Mouse (Mus musculus) embryonic facial prominence, embryonic 13.5 days (tissue): Measurements from ENCODE around the gene Ctla4. TPM values are rescaled to one million over a fixed set of nuclear protein-coding genes. Genes with fewer than 3 reads are reported as not detected.

Experiments
- ATAC-seq: fragments of 200-750 bp; cut with Nextera tagmentation; 2 replicates; pipeline ENCODE4 v1.8.0; 2017; ENCODE audit warnings: low read depth; ENCODE audit not compliant: insufficient number of reproducible peaks, insufficient read depth, low FRiP score, low TSS enrichment
- H3K27ac ChIP-seq: fragments of 300-500 bp; sonication (generic); 2 replicates; pipeline ENCODE4 v1.5.1; 2015; ENCODE audit warnings: moderate library complexity, mild to moderate bottlenecking, inconsistent platforms
- H3K27me3 ChIP-seq: fragments of 300-500 bp; sonication (generic); 2 replicates; pipeline ENCODE4 v1.6.1; 2015; ENCODE audit warnings: mild to moderate bottlenecking, inconsistent platforms
- H3K36me3 ChIP-seq: fragments of 300-500 bp; sonication (generic); 2 replicates; pipeline ENCODE4 v1.6.1; 2015; ENCODE audit warnings: mild to moderate bottlenecking, inconsistent platforms
- H3K4me1 ChIP-seq: fragments of 300-500 bp; sonication (generic); 2 replicates; pipeline ENCODE4 v1.6.1; 2015; ENCODE audit warnings: inconsistent platforms
- H3K4me2 ChIP-seq: fragments of 300-500 bp; sonication (generic); 2 replicates; pipeline ENCODE4 v1.6.1; 2015; ENCODE audit warnings: moderate library complexity, mild to moderate bottlenecking, inconsistent platforms
- H3K4me3 ChIP-seq: fragments of 300-500 bp; sonication (generic); 2 replicates; pipeline ENCODE4 v1.5.1; 2015; ENCODE audit warnings: mild to moderate bottlenecking, inconsistent platforms
- H3K9ac ChIP-seq: fragments of 300-500 bp; sonication (generic); 2 replicates; pipeline ENCODE4 v1.6.1; 2015; ENCODE audit warnings: mild to moderate bottlenecking, inconsistent platforms
- H3K9me3 ChIP-seq: fragments of 300-500 bp; sonication (generic); 2 replicates; pipeline ENCODE4 v1.6.1; 2016; ENCODE audit warnings: inconsistent platforms
- WGBS: fragments of 180-500 bp; shearing (Covaris S2); methylation state at CpG from one replicate; pipeline ENCODE4 v1.1.7; 2015; ENCODE audit warnings: mixed read lengths; 5-methylcytosine and 5-hydroxymethylcytosine counted together
- polyA plus RNA-seq: library from polyadenylated mRNA; unstranded; fragments of >200 nt; fragmentation: Nextera tagmentation; extraction: Ambion mirVana; gene quantifications from 2 replicates; pipeline ENCODE4 v1.2.1, GENCODE M21; 2015

Gene Ctla4
- polyA plus RNA-seq, 1 experiment from 2014 or later = not detected

- Histone ChIP-seq H3K9me3 (no peaks in the 10 kb centered on the region), H3K4me1 (peaks cover 4% of the 10 kb centered on the region; the same call in 1 of the 2 replicates), H3K27ac (no peak overlapping the region), H3K36me3 (no peaks in the 10 kb centered on the region), H3K9ac (no peak overlapping the region), H3K4me2 (no peak overlapping the region), H3K4me3 (no peak overlapping the region), H3K27me3 (no peaks in the 10 kb centered on the region)
- ATAC-seq = no peak
- 88% methylated on average over 7 of the region's 7 CpGs for WGBS
Measured at GRCm38 (mm10) chr1:60953686-60954085, 66.9 kb downstream of the Ctla4 start.

- 53% methylated on average over 2 of the region's 2 CpGs for WGBS
- peaks cover 4% of the 10 kb centered on the region; the same call in 1 of the 2 replicates for H3K4me1 ChIP-seq
- no peaks in the 10 kb centered on the region for H3K27me3 ChIP-seq
- no peak for ATAC-seq
- no peak overlapping the region for H3K4me3 ChIP-seq
- H3K36me3 ChIP-seq = no peaks in the 10 kb centered on the region
- no peaks in the 10 kb centered on the region for H3K9me3 ChIP-seq
- no peak overlapping the region for H3K4me2 ChIP-seq
- H3K27ac ChIP-seq = no peak overlapping the region
- H3K9ac ChIP-seq = no peak overlapping the region
Measured at GRCm38 (mm10) chr1:60954759-60955158, 68.0 kb downstream of the Ctla4 start.

GRCm38 (mm10) chr1:60955186-60955585 is 68.4 kb downstream of the Ctla4 start:
- H3K4me1 ChIP-seq = peaks cover 4% of the 10 kb centered on the region; the same call in 1 of the 2 replicates
- whole genome bisulfite sequencing = 67% methylated on average over 3 of the region's 3 CpGs
- H3K4me2 ChIP-seq = no peak overlapping the region
- no peak for ATAC-seq
- no peaks in the 10 kb centered on the region for H3K9me3 ChIP-seq
- no peak overlapping the region for H3K4me3 ChIP-seq
- H3K27ac ChIP-seq = no peak overlapping the region
- H3K27me3 ChIP-seq = no peaks in the 10 kb centered on the region
- H3K9ac ChIP-seq = no peak overlapping the region
- no peaks in the 10 kb centered on the region for H3K36me3 ChIP-seq

- Histone ChIP-seq H3K4me2 (no peak overlapping the region), H3K36me3 (no peaks in the 10 kb centered on the region), H3K4me3 (no peak overlapping the region), H3K4me1 (peaks cover 4% of the 10 kb centered on the region; the same call in 1 of the 2 replicates), H3K27ac (no peak overlapping the region), H3K9ac (no peak overlapping the region), H3K9me3 (no peaks in the 10 kb centered on the region), H3K27me3 (no peaks in the 10 kb centered on the region)
- WGBS = 91% methylated on average over 6 of the region's 6 CpGs
- ATAC-seq = no peak
Measured at GRCm38 (mm10) chr1:60956196-60956595, 69.4 kb downstream of the Ctla4 start.

- Histone ChIP-seq H3K27ac (no peak overlapping the region), H3K36me3 (no peaks in the 10 kb centered on the region), H3K27me3 (no peaks in the 10 kb centered on the region), H3K9ac (no peak overlapping the region), H3K4me1 (peaks cover 4% of the 10 kb centered on the region; the same call in 1 of the 2 replicates), H3K9me3 (no peaks in the 10 kb centered on the region), H3K4me3 (no peak overlapping the region), H3K4me2 (no peak overlapping the region)
- ATAC-seq = no peak
- 86% methylated on average over 1 of the region's 1 CpGs for WGBS
Measured at GRCm38 (mm10) chr1:60958287-60958686, 71.5 kb downstream of the Ctla4 start.

- Histone ChIP-seq H3K27ac (no peak overlapping the region), H3K9ac (no peak overlapping the region), H3K4me2 (no peak overlapping the region), H3K36me3 (no peaks in the 10 kb centered on the region), H3K27me3 (no peaks in the 10 kb centered on the region), H3K4me1 (peaks cover 4% of the 10 kb centered on the region; the same call in 1 of the 2 replicates), H3K4me3 (no peak overlapping the region), H3K9me3 (no peaks in the 10 kb centered on the region)
- 77% methylated on average over 4 of the region's 4 CpGs for WGBS
- no peak for ATAC-seq
Measured at GRCm38 (mm10) chr1:60959246-60959645, 72.4 kb downstream of the Ctla4 start.

- no peak overlapping the region for H3K4me2 ChIP-seq
- no peak overlapping the region for H3K27ac ChIP-seq
- ATAC-seq = no peak
- no peaks in the 10 kb centered on the region for H3K36me3 ChIP-seq
- WGBS = 76% methylated on average over 11 of the region's 11 CpGs
- no peak overlapping the region for H3K9ac ChIP-seq
- H3K9me3 ChIP-seq = no peaks in the 10 kb centered on the region
- H3K4me1 ChIP-seq = no peaks in the 10 kb centered on the region
- no peaks in the 10 kb centered on the region for H3K27me3 ChIP-seq
- H3K4me3 ChIP-seq = no peak overlapping the region
Measured at GRCm38 (mm10) chr1:60960451-60960850, 73.7 kb downstream of the Ctla4 start.

- Histone ChIP-seq H3K4me2 (no peak overlapping the region), H3K27me3 (no peaks in the 10 kb centered on the region), H3K36me3 (no peaks in the 10 kb centered on the region), H3K9ac (no peak overlapping the region), H3K4me1 (no peaks in the 10 kb centered on the region), H3K9me3 (no peaks in the 10 kb centered on the region), H3K4me3 (no peak overlapping the region), H3K27ac (no peak overlapping the region)
- ATAC-seq = no peak
- 20% methylated on average over 4 of the region's 4 CpGs for WGBS
Measured at GRCm38 (mm10) chr1:60961080-60961479, 74.3 kb downstream of the Ctla4 start.

- no peaks in the 10 kb centered on the region for H3K4me1 ChIP-seq
- H3K4me2 ChIP-seq = no peak overlapping the region
- WGBS = 88% methylated on average over 4 of the region's 4 CpGs
- no peak for ATAC-seq
- no peaks in the 10 kb centered on the region for H3K27me3 ChIP-seq
- no peaks in the 10 kb centered on the region for H3K36me3 ChIP-seq
- no peaks in the 10 kb centered on the region for H3K9me3 ChIP-seq
- H3K27ac ChIP-seq = no peak overlapping the region
- no peak overlapping the region for H3K4me3 ChIP-seq
- no peak overlapping the region for H3K9ac ChIP-seq
Measured at GRCm38 (mm10) chr1:60962095-60962494, 75.3 kb downstream of the Ctla4 start.

Other genes starting within 250 kb of the Ctla4 start
- 0.13 and 0.14 TPM in 2 replicates for gene Cd28, start 170.2 kb upstream of the Ctla4 start, polyA plus RNA-seq
- gene Icos, start 90.9 kb downstream of the Ctla4 start, polyA plus RNA-seq = 0.27 and 0.67 TPM in 2 replicates